Mouse (Mus musculus): ENCODE results near the gene Vps33a. TPM values are rescaled to one million over a fixed set of nuclear protein-coding genes. Genes with fewer than 3 reads are reported as not detected.

Gene Vps33a
- 56.2 and 58.1 TPM in 2 replicates for total RNA-seq (2014; rRNA removed)
- 39.4 and 42.0 TPM in 2 replicates for polyA plus RNA-seq (2015; fragmentation: Nextera tagmentation; extraction: Ambion mirVana)

DNA sequence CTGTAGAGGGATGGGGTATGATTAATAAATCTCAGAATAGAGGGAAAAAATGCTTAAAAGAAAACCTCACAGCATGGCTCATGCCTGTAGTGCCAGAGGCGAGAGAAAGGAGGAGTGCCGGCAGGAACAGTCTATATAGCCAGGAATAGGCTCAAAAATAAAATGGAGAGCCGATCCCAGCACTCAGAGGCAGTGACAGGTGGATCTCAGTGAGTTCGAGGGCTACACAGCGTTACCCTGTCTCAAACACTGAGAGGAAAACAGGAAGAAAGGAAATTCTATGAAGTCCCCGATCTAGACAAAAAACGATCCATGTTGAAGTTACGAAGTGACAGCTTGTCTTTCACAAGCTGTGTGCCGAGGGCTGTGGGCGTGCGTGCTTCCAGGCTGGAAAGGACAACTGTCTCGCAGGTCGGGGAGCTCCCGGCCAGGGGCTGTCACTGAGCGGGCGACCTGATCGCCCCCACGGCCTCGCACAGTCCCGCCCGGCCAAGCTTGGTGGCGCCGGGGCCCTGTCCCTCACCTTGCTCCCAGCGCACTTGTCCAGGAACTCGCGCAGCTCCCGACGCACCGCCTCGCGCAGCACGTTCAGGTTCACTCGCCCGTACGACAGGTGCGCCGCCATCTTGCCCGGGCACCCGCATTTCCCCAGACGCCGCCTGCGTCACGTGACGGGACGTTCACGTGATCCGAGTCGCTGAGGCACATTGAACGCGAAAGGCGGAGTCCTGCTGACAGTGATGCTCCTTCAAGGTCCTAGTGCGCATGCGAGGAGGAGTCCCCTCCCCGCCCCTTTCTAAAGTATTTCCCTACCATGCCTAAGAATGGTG is at the start of gene Vps33a:
Vps33a (minus strand) TSS at position 682 of the 830 bp plus-strand sequence.
- peak; percentile 93 for ATAC-seq (ENCODE audit: low FRiP score)
- Histone ChIP-seq H3K4me1 (ENCODE audit: insufficient read depth, low read length) (no peaks in the 10 kb centered on the region), H3K36me3 (ENCODE audit: insufficient read depth, low read length) (peaks cover 12% of the 10 kb centered on the region; the same call in 1 of the 2 replicates), H3K4me3 (ENCODE audit: low read depth, low read length) (peak within 1 kb of the TSS; percentile 96), H3K27me3 (ENCODE audit: insufficient read depth, low read length) (no peaks in the 10 kb centered on the region), H3K4me2 (ENCODE audit: low read depth, low read length, poor library complexity, severe bottlenecking) (peak within 1 kb of the TSS; percentile 72), H3K27ac (ENCODE audit: low read depth, low read length) (peak within 1 kb of the TSS; percentile 88), H3K9me3 (ENCODE audit: low read length) (no peaks in the 10 kb centered on the region), H3K9ac (replicated peaks; ENCODE audit: low read length, poor library complexity, severe bottlenecking) (peak within 1 kb of the TSS; percentile 89)
- under 1% methylated on average over 52 of the region's 54 CpGs for WGBS
- no peak for TF ChIP-seq CTCF (IDR thresholded peaks at IDR 0.05)
- peak; percentile 99 for DNase-seq (ENCODE audit: low spot score)

GRCm38 (mm10) chr5:123622421-123622820 is 49.6 kb upstream of the Vps33a start:
- 47% methylated on average over 13 of the region's 13 CpGs for WGBS

GRCm38 (mm10) chr5:123618558-123618957 is 45.7 kb upstream of the Vps33a start:
- Histone ChIP-seq H3K4me3 (ENCODE audit: low read depth, low read length) (no peak overlapping the region), H3K4me1 (ENCODE audit: insufficient read depth, low read length) (no peaks in the 10 kb centered on the region), H3K36me3 (ENCODE audit: insufficient read depth, low read length) (peaks cover 58% of the 10 kb centered on the region), H3K27me3 (ENCODE audit: insufficient read depth, low read length) (no peaks in the 10 kb centered on the region), H3K27ac (ENCODE audit: low read depth, low read length) (no peak overlapping the region), H3K9me3 (ENCODE audit: low read length) (no peaks in the 10 kb centered on the region), H3K9ac (replicated peaks; ENCODE audit: low read length, poor library complexity, severe bottlenecking) (no peak overlapping the region), H3K4me2 (ENCODE audit: low read depth, low read length, poor library complexity, severe bottlenecking) (no peak overlapping the region)
- peak; percentile 8 for DNase-seq (ENCODE audit: low spot score)
- WGBS = 80% methylated on average over 2 of the region's 2 CpGs
- peak; percentile 60 for TF ChIP-seq CTCF (IDR thresholded peaks at IDR 0.05)
- ATAC-seq (ENCODE audit: low FRiP score) = no peak

More at GRCm38 (mm10) chr5:123622421-123622820, 49.6 kb upstream of the Vps33a start:
- Histone ChIP-seq H3K27ac (ENCODE audit: low read depth, low read length) (no peak overlapping the region), H3K27me3 (ENCODE audit: insufficient read depth, low read length) (no peaks in the 10 kb centered on the region), H3K36me3 (ENCODE audit: insufficient read depth, low read length) (peaks cover 38% of the 10 kb centered on the region), H3K4me2 (ENCODE audit: low read depth, low read length, poor library complexity, severe bottlenecking) (no peak overlapping the region), H3K9me3 (ENCODE audit: low read length) (no peaks in the 10 kb centered on the region), H3K4me3 (ENCODE audit: low read depth, low read length) (no peak overlapping the region), H3K9ac (replicated peaks; ENCODE audit: low read length, poor library complexity, severe bottlenecking) (no peak overlapping the region), H3K4me1 (ENCODE audit: insufficient read depth, low read length) (no peaks in the 10 kb centered on the region)
- peak; percentile 36 for DNase-seq (ENCODE audit: low spot score)
- peak; percentile 44 for TF ChIP-seq CTCF (IDR thresholded peaks at IDR 0.05)
- no peak for ATAC-seq (ENCODE audit: low FRiP score)

DNA sequence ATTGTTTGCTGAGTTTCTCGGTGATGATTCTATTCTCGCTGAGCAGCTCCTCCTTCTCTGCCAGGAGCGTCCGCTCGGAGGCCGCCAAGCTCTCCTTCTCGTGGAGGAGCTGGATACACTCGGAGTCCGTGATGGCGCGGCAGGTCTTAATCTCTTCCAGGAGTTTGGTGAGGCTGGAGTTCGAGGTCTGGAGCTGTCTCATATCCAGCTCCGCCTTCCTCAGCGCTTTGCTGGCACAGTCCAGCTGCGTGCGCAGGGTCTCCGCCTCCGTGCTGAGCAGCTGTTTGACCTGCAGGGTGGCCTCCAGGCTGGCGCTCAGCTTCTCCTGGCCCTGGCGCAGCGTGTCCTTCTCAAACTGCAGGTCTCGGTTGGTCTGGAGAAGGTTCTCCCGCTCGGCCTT is 41.4 kb upstream of the Vps33a start:
- H3K27ac ChIP-seq (ENCODE audit: low read depth, low read length) = no peak overlapping the region
- H3K27me3 ChIP-seq (ENCODE audit: insufficient read depth, low read length) = no peaks in the 10 kb centered on the region
- no peak for TF ChIP-seq CTCF (IDR thresholded peaks at IDR 0.05)
- DNase-seq (ENCODE audit: low spot score) = no peak
- no peaks in the 10 kb centered on the region for H3K4me1 ChIP-seq (ENCODE audit: insufficient read depth, low read length)
- H3K4me3 ChIP-seq (ENCODE audit: low read depth, low read length) = no peak overlapping the region
- peaks cover 52% of the 10 kb centered on the region for H3K36me3 ChIP-seq (ENCODE audit: insufficient read depth, low read length)
- no peak overlapping the region for H3K9ac ChIP-seq (replicated peaks; ENCODE audit: low read length, poor library complexity, severe bottlenecking)
- H3K9me3 ChIP-seq (ENCODE audit: low read length) = no peaks in the 10 kb centered on the region
- no peak for ATAC-seq (ENCODE audit: low FRiP score)
- H3K4me2 ChIP-seq (ENCODE audit: low read depth, low read length, poor library complexity, severe bottlenecking) = no peak overlapping the region
- 93% methylated on average over 24 of the region's 24 CpGs for WGBS

DNA sequence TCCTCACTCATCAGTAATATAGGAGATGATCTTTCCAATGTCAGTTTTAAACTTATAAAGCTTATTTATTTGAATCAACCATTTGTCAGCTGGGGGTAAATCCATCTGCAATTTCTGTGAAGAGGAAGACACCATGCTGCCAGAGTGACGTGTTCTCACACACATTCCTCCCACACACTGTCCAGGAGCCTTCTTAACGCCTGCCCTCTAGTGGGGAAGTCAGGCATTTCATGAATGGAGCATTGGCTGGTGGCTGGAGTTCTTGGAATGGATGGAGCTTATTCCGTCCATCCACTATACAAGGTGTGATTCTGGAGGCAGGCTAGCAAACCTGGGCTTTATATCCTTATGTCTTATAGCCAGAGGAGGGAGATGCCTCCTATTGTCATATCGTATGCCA is 37.0 kb upstream of the Vps33a start:
- no peaks in the 10 kb centered on the region for H3K27me3 ChIP-seq (ENCODE audit: insufficient read depth, low read length)
- WGBS = 29% methylated on average over 4 of the region's 4 CpGs
- peaks cover 55% of the 10 kb centered on the region for H3K36me3 ChIP-seq (ENCODE audit: insufficient read depth, low read length)
- no peaks in the 10 kb centered on the region for H3K4me1 ChIP-seq (ENCODE audit: insufficient read depth, low read length)
- peak; percentile 96 for TF ChIP-seq CTCF (IDR thresholded peaks at IDR 0.05)
- no peak overlapping the region for H3K4me3 ChIP-seq (ENCODE audit: low read depth, low read length)
- peak; percentile 89 for DNase-seq (ENCODE audit: low spot score)
- H3K9ac ChIP-seq (replicated peaks; ENCODE audit: low read length, poor library complexity, severe bottlenecking) = no peak overlapping the region
- no peak for ATAC-seq (ENCODE audit: low FRiP score)
- H3K4me2 ChIP-seq (ENCODE audit: low read depth, low read length, poor library complexity, severe bottlenecking) = no peak overlapping the region
- H3K9me3 ChIP-seq (ENCODE audit: low read length) = no peaks in the 10 kb centered on the region
- no peak overlapping the region for H3K27ac ChIP-seq (ENCODE audit: low read depth, low read length)

GRCm38 (mm10) chr5:123609416-123609815 is 36.6 kb upstream of the Vps33a start:
- TF ChIP-seq CTCF (IDR thresholded peaks at IDR 0.05) = no peak
- Histone ChIP-seq H3K36me3 (ENCODE audit: insufficient read depth, low read length) (peaks cover 51% of the 10 kb centered on the region), H3K4me3 (ENCODE audit: low read depth, low read length) (no peak overlapping the region), H3K27ac (ENCODE audit: low read depth, low read length) (no peak overlapping the region), H3K4me2 (ENCODE audit: low read depth, low read length, poor library complexity, severe bottlenecking) (no peak overlapping the region), H3K9me3 (ENCODE audit: low read length) (no peaks in the 10 kb centered on the region), H3K4me1 (ENCODE audit: insufficient read depth, low read length) (no peaks in the 10 kb centered on the region), H3K27me3 (ENCODE audit: insufficient read depth, low read length) (no peaks in the 10 kb centered on the region), H3K9ac (replicated peaks; ENCODE audit: low read length, poor library complexity, severe bottlenecking) (no peak overlapping the region)
- no peak for DNase-seq (ENCODE audit: low spot score)
- WGBS = 92% methylated on average over 7 of the region's 7 CpGs
- ATAC-seq (ENCODE audit: low FRiP score) = no peak

Measured in midbrain, postnatal 0 days (tissue).